Mouse (Mus musculus) retina, postnatal 1 day (tissue): ENCODE results near the gene Gm6793.

ENCODE experiments used
- DNase-seq: peaks from one replicate; pipeline ENCODE4 v3.0.0-alpha.2; 2012

The Gm6793 gene

DNA sequence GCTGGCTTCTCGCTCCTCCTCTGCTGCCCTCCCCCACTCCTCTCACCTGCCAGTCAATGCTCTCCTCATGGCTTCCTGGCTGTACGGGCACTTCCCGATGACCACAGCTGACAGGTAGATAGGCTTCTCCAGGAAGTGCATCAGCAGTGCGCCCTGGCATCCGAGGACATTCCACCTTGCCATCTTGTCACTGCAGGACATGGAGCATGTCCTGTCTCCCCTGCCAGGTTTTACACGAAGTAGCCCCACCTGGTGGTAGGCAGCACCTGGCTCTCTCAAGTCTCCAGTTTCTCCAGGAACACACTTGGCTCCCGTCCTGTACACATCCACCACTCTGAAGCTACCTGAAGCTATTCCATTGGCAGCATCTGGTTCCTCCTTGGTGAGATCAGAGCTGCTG lies 32.7 kb downstream of the Gm6793 start:
- DNase-seq = no peak

DNA sequence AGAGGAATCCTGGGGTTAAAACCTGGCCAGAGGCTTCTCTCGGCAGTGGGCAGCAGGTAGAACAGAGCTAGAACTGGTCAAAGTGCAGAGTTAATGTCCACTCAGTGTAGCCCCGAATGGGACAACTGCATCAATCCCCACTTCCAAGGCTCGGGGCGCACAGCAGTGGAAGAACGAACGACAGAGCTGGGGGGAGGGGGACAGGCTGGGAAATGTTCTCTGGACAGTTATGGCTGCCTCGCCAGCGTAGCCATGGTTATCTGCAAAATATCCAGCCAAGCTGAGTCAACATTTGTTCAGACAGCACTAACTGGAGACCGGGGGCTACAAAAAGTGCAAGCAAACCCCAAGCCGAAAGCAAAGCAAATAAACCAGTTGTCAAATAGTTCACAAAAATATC lies 36.7 kb downstream of the Gm6793 start:
- no peak for DNase-seq

DNA sequence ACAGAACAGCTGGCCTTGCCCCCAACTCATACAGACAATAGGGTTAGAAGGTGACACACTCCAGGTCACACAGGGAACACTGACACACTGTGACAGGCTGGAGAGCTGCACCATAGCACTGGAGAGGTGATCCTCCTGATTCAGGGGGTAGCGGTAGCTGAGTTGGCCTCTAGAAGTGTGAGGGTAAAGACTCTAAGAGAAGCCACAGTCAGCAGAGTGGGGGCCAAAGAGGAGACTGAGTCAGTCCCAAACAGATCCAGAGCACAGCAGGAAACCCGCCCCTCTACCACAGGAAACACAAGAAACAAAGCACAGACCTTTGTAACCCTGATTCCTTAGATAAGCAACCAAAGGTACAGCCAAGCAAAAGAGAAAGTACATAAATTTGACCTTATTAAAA lies 38.5 kb downstream of the Gm6793 start:
- no peak for DNase-seq

DNA sequence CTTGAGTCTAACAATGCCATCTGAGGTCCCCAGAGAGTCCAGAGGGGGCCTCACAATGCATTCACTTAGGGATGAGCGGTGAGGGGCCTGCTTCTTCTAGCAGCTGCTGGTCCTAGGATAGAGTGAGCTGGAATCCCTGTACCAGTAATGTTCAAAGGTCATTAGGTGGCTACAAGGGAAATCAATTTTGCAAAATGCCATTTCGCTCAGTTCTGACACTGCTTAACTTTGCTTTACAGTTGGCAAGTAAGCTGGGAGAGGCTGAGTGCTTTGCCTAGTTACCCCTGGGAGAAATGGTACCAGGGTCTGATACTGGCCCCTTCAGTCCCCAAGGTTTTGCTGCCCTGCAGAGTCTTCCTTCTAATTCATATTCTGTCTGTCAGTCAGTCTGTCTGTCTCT lies 39.1 kb downstream of the Gm6793 start:
- no peak for DNase-seq

DNA sequence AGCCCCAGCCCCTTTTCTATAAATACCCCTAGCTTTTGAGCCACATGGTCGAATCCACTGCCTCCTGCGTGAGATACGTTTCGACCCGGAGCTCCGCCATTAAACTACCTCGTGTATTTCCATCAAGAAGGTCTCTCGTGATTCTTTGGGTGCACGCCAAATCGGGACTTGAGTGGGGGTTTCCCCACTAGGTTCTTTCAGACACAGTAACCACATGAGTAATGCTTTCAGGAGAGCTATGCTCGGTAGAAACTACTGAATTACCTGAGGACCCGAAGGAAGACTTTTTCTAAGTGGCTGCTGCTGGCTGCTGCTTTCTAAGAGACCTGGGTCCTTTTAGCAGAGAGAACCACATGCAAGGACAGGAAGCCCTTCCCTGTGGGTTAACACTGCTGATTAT lies 40.7 kb downstream of the Gm6793 start:
- DNase-seq = no peak

DNA sequence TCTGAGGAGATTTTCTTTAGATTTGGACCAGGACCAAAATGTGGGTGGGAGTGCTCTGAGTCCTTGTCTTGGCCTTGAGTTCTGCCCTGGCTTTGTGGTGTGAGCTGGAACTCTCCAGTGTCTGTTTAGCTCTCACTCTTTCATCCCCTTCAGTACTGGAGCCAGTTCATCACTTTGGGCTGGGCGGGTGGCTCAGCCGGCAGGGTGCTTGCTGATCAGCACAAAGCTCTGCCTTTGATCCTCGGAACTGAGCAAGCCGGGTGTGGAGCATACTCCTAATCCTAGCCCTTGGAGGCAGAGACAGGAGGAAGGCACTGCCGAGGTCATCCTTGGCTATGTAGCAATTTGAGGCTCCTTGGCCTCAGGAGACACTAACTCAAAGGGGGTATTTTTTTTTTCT lies 45.8 kb downstream of the Gm6793 start:
- no peak for DNase-seq

DNA sequence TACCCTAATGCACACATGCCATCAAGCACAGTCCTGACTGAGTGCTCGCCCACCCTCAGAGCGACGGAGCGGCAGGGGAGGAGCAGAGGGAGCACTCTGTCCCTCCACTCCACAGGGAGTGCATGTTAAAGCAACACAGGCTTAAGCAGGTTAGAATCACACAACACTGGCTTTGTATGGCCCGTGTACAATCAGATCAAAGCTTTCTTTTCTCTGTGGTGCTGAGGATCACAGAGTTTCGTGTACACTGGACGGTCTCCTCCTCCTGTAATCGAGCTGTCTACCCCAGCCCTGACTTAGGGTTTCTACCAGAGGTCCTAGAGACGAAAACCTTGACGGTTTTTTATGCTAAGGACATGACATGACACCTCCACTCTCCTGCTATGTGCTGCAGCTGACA lies 46.3 kb downstream of the Gm6793 start:
- no peak for DNase-seq

DNA sequence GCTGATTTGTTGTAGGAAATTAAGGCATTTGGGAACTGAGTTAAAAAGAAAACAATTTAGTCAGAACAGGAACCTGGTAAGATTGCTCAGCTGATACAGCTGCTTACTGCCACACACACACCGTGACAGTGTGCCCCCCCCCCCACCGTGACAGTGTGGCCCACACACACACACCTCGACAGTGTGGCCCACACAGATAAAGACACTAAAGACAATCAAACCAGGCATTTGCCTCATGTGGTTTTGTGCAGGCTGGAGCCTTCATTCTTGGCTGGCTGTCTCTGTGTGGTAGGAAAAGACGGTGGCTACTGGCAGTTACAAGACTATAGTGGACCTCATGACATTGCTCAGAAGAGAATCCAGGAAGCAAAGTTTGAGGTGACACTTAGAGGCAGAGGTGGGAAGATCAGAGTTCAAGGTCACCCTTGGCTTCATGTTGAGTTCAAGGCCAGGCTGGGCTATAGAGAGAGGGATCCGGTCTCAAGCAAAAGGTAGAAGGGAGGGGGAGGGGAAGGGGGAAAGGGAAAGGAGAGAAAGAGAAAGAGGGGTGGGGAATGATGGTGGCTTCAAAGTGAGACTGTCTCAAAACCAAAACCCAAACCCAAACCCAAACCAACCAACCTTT lies 47.5 kb downstream of the Gm6793 start:
- DNase-seq = no peak

DNA sequence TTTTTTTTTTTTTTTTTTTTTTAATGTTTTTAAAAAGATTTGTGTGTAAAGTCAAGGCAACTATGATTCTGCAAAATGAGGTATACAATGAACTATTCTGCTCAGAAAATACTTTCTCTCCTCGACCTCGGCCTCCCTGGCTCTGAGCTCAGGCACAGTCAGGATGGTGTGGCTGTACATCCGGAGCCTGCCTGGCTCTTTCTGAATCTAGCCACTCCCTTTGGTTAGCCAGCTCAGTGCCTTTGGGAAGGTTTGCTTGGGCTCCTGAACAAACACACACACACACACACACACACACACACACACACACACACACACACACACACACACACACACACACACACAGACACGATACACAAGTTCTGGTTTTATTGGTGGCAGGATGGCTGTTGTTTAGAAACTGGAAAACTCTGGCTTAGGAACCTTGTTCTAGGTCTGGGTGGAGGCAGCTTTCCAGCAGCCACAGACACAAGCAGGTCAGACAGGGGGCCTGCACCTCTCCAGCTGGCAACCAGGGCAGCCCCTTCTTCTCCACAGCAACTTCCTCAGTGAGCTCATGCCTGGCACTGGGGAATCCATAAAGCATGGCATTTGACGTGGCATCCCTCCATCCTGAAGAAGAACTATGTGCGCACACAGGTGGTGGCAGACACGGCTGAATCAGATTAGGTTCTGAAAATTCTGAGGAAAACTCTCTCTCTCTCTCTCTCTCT lies 49.8 kb downstream of the Gm6793 start:
- DNase-seq = no peak

DNA sequence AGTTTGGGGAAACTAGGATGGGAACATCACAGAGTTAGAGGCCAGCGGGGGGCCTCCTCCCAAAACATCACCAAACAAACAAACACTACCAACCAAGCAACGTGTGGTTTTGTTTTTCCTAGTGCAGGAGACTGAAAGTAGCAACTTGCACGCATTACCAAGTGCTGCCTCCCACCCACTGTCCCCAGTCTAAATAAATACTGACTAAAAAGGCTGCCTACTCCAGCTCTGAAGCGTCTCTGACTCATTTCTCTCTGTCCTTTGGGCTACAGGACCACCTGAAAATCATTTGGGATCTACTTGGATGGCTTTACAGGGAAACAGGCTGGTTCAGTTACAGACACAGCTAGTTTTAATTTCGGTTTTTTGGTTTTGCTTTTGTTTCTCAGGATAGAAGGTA lies 50.5 kb downstream of the Gm6793 start:
- DNase-seq = no peak

DNA sequence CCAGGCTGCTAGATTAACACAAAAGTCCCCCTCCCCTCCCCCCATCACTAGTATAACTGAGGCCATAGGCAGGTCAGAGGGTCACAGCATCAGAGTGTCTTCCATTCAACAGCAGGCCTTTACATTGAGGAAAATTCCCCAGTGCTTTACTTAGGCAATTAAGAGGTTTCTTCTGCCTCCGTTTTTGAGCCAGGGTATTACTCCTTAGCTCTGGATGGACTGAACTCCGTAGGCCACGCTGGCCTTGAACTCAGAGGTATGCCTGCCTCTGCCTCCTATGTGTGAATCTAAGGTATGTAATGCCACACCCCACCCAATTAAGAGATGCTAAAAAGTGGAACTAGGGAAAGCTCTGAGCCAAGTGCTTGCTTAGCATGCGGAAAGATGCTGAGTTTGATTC lies 51.3 kb downstream of the Gm6793 start:
- DNase-seq = no peak
